Mouse (Mus musculus): ENCODE measurements around the gene Fkbp5.

Gene Fkbp5

GRCm38 (mm10) chr17:28455098-28455497 is 62.2 kb downstream of the Fkbp5 start:
- no peak for DNase-seq (ENCODE audit: low spot score)

DNA sequence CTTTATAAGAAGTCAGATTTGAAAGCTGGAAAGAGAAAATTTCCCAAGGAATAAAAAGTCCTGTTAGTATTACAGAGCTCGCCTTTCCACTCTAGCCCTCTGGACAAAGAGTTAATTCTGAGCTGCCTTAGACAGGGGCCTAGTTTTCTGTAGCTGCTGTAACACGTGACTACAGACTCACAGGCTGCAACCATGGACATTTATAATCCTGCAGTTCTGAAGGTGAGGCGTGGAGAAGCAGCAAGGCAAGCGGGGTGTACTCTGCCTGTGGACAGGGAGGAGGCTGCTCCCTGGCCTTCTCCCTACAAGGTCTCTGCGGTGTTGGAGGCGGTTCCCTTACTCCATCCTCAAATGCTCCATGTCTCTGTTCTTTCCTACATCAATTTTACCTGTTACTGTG is 64.4 kb downstream of the Fkbp5 start:
- DNase-seq (ENCODE audit: low spot score): no peak

DNA sequence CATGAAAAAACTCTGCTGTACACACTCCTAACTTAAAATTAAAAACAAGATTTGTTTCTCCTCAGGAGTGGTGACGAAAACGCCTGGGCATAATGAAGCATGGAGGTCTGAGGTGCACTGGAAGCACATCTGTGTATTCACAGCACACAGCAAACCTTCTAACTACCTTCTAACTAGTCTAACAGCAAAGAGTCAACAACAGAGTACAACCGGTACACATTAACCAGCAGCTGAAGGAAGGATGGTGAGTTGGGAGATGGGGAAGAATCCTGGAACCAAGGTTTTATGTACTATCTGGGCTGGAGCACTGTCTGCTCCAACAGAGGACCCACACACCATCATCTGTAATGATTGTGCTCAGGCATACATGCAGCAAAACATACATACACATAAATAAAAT is 65.4 kb downstream of the Fkbp5 start:
- DNase-seq (ENCODE audit: low spot score): no peak

DNA sequence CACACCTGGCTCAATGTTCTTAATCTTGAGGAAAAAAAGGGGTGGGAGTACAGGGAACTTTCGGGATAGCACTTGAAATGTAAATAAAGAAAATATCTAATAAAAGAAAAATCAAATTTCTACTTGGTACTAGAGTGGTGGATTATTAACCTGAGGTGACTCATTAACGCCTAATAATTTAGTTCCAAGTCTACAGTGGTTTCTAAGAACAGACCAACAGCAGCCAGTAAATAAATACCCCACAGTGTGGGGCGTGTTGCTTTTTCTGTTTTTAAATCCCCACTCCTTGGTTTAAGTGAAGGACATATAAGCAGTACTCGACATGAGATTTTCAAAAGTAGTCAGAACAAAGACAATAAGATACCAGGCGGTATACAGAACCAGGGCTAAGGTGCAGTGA is 65.8 kb downstream of the Fkbp5 start:
- no peak for DNase-seq (ENCODE audit: low spot score)

DNA sequence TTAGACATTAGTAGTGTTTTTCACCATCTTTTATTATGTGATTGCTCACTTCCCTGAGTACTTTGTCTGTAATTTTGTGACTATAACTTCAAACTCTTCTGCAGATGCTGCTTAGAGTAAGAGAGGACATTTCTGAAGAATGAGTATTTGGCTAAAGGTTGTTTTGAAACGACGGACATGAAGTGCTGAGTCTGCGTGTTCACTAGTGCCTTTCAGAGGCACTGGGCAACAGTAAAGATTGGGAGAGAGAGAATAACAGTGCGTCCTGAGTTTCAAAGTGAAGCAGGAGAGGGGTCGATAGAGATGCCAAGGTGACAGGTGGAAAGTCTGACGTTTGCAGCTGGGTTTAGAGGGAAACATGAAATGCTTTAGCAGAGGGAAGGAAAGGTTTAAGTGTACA is 69.1 kb downstream of the Fkbp5 start:
- no peak for DNase-seq (ENCODE audit: low spot score)

- DNase-seq (ENCODE audit: low spot score): no peak
Observed at GRCm38 (mm10) chr17:28447789-28448188, 69.5 kb downstream of the Fkbp5 start.

DNA sequence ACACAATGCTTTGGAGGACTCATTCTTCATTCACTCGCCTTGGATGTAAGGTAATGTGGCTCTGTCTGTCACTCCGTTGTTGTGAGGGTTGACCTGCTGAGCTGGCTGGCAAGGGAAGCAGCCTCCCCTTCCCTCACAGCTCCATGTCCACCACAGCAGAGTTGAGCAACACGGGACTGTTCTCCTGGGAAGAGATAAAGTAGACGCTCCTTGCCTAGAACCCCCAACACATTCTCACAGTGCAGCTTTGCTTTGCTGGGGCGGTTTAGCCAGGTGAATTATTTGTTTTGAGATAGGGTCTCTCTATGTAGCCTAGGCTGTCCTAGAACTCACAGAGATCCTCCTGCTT is 70.5 kb downstream of the Fkbp5 start:
- no peak for DNase-seq (ENCODE audit: low spot score)

DNA sequence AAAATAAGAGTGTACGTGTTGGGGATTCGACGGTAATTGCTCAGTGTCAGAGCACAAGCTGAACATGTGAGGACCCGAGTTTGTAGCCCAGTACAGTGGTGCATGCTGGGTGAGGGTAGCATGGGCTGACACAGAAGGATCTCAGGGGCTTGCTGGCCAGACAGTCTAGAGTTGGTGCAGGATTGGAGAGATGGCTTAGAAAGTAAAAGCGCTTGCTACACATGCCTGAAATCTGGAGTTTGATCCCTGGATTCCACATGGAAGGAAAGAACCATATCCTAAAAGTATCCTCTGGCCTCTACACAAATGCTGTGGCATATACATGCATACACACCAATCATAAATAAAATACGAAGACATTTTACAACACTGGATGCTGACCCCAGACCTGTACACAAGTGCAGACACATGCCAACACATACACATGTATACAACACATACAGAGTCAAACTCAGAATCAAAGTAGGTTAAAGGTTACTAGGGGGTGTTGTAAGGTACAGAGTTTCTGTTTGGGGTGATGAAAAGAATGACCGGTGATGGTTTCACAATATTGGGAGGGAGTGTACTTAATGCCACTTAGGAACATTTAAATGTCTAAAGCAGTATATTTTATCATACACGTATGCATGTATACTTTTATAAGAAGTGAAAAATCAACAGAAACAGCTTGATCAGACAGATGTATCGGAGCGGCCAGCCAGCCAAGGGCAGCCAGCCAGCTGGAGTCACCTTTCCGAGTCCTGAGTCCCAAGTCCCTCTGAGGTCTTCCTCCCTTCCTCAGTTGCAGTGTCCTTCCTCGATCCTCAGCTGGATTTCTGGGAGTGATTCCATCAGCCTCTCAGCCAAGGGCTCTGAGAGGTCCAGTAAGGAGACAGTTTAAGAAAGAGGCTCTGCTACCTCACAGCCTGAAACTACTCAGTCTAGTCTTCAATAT is 71.2 kb downstream of the Fkbp5 start:
- no peak for DNase-seq (ENCODE audit: low spot score)

DNA sequence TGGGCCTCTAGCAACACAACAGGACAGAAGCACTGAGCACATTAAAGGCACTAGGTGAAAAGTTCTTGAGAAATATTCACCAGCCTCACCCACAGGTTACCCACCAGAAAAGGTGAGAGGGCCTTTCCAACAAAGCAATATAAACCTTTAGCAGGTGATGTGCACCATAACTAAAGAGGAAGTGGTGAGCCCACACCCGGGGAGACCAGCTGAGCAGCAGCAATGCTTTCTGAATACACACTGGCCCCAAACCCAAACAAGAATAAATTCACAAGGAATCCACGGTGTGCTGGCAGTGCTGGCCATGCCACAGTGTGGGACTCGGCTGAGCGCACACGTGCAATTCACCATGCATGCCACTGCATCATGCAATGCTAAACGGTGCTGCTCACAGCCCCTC is 74.7 kb downstream of the Fkbp5 start:
- DNase-seq (ENCODE audit: low spot score): no peak

DNA sequence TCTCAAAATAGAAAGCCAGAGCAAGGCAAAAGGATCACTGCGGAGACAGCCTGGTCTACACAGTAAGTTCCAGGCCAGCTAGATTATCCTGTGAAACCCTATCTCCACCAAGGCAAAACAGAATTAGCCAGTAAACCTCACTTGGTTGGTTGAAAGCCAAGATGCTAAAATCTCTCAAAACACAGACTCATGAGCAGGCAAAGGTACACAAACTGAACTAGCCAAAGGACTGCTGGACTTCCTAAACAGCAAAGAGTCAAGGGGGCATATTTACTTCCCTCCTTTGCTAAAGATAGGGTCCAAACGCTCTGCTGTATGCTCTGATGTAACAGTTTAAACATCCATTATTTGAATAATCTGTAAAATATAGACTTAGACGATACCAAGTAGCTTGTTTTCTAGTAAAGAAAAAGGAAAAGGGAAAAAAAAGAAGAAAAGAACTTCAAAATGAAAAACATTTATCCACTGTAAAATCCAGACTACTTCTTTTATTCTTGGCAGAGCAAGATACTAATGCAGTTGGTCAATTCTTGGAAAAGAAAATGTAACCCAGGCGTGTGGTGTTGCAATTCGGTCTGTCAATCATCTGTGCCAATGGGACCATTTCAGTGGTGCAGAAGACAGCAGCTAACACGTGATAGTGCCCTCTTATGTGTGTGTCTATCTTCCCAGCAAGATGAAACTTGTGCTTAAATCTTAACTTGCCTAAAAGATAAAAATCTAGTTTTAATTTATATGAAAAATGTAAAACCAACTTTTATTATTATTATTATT is 78.8 kb downstream of the Fkbp5 start:
- DNase-seq (ENCODE audit: low spot score): no peak

- DNase-seq (ENCODE audit: low spot score): no peak
Observed at GRCm38 (mm10) chr17:28437938-28438337, 79.4 kb downstream of the Fkbp5 start.

DNA sequence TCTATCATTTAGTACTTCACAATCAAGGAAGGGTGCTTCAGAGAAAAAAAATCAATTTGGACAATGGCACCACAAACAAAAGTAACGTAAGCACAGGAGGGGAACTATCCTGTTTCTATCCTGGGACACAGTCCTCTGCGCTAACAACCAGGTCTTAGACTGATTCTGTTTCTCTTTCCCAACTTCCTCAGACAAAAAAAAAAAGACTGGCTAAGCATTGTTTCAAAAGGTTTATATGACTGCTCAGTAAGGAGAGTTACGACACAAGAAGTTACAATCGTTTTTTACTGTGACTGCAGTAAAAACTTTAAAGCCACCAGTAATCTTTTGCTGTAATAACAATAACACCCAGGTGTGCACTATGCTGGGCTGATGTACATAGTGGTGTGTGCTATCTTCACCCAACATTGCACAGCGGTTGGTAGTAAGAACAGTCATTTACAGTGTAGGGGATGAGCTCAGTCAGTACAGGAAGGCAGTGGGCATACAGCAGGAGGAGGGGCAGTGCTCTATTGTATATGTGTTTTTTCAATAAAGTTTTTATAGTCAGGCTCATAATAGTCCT is 82.3 kb downstream of the Fkbp5 start:
- no peak for DNase-seq (ENCODE audit: low spot score)

DNA sequence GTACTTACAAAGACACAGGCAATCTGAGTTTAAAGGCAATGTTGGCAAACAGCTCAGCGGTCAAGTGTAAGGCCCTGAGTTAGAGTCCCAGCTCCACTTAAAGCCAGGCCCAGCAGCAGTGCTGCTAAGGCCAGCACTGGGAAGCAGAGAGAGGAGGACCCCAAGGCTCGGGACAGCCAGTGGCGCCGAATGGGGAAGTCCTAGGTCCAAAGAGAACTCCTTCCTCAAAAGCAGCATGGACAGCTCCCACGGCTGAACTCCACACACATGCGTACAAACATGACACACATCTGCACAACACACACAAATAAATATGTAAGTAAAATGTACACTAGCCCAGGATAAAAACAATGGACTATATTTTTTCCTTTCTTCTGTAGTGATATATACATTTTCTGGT is 84.3 kb downstream of the Fkbp5 start:
- no peak for DNase-seq (ENCODE audit: low spot score)

GRCm38 (mm10) chr17:28431931-28432335 is 85.4 kb downstream of the Fkbp5 start:
- DNase-seq (ENCODE audit: low spot score): no peak

- no peak for DNase-seq (ENCODE audit: low spot score)
Observed at GRCm38 (mm10) chr17:28431038-28431437, 86.3 kb downstream of the Fkbp5 start.

DNA sequence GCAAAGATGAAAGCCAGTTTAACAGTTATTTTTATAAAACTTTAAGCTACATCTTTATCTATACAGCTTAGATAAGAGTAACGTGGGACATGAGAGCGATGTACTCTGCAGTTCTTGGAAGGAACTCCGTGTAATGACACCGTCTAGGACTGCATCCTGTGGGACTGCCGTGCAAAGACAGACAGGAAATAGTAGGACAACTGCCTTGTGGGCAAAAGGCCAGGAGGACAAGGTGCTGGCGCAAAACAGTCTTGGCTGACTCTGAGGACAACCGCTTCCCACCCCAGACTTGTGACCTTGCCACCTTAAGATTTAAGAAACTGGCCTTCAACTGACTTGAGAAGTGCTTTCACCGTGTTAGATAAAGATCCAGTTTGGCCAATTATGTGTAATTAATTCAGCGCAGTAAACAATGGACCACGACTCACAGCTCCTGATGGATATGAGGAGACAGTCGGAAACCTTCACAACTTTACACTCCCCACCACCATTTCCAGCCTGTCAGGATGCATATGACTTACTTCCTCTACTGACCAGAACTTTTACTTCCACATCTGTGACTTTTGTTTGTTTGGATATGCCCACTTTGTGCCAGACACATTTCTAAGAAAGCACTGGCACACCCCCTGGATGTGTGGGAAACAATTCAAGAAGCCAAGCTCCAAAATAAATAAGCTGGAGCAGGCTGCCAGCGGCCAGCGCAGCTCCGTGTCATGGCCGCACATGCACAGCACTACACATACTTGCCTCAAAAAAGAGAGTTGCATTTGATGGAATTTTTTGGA is 88.7 kb downstream of the Fkbp5 start:
- no peak for DNase-seq (ENCODE audit: low spot score)

GRCm38 (mm10) chr17:28427666-28428065 is 89.7 kb downstream of the Fkbp5 start:
- no peak for DNase-seq (ENCODE audit: low spot score)

- DNase-seq (ENCODE audit: low spot score): no peak
Observed at GRCm38 (mm10) chr17:28424373-28424772, 93.0 kb downstream of the Fkbp5 start.

DNA sequence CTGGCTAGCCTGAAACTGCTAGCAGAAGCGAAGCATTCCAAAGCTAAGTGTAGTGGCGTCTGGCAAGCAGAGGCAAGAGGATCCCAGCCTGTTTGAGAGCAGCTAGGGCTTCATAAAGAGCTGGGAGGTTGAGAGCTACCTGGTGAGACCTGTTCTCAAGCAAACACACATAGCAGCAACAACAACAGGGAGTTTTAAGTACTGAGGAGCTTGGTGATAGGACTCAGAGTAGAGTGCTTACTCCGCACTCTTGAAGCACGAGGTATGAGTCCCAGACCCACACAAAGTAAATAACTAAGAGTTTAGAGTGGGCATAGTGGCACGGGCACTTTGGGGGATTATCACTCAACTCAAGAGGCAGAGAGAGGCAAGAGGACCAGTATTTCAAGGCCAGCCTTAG is 96.3 kb downstream of the Fkbp5 start:
- no peak for DNase-seq (ENCODE audit: low spot score)

- DNase-seq (ENCODE audit: low spot score): no peak
Observed at GRCm38 (mm10) chr17:28420229-28421051, 96.9 kb downstream of the Fkbp5 start.

DNA sequence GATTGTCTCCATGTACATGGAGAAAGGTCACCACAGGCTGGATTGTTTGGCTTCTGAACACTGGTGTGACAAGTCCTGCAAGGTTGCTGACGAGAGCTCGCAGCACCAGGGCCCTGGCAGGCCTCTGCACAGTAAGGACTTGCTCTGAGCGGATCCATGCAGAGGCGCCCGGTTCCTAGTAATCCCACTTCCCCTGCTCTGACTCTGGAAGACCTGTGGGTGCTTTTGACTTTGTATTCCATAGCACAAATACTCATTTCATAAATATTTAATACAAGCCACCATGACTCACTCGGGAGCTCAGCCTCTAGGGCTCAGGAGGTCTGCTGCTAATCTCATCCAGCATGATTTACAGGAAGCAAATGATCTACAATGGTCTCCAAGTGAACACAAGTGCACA is 97.7 kb downstream of the Fkbp5 start:
- no peak for DNase-seq (ENCODE audit: low spot score)
